Mouse (Mus musculus): ENCODE results near the gene Dusp13.

The Dusp13 gene

DNA sequence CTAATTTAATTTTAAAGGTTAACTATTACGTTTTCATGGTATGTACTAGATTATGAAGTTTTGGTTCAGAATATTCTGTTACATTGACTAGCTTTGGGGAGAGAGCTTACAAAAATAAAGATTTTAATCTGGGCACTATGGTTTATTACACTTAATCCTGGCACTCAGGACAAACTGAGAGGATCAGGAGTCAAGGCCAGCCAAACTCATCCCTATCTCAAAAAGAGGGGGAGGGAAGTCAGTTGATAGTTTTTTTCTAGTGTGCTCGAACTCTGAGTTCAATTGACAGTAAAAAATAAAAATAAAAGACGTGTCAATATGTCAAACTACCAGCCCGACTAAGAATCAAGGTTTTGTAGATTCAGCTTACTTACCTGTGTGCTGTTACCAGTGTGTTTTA lies 2.4 kb upstream of the Dusp13 start:
- no peaks in the 10 kb centered on the region for H3K36me3 ChIP-seq (ENCODE audit: insufficient read depth, low read length)
- H3K27me3 ChIP-seq (ENCODE audit: insufficient read depth, low read length): no peaks in the 10 kb centered on the region
- peaks cover 26% of the 10 kb centered on the region for H3K4me1 ChIP-seq (replicated peaks; ENCODE audit: low read depth, low read length)
- TF ChIP-seq NANOG (IDR thresholded peaks at IDR 0.05; ENCODE audit: borderline replicate concordance, low read length): no peak
- TF ChIP-seq CTCF (conservative IDR thresholded peaks at IDR 0.05; ENCODE audit: low read length): no peak
- TF ChIP-seq POU5F1 (IDR thresholded peaks at IDR 0.05; ENCODE audit: borderline replicate concordance, low read length): no peak
- no peaks in the 10 kb centered on the region for H3K9me3 ChIP-seq (ENCODE audit: low read length)
- no peak overlapping the region for H3K4me3 ChIP-seq (replicated peaks; ENCODE audit: low read length)

- Histone ChIP-seq H3K4me1 (replicated peaks; ENCODE audit: low read depth, low read length) (peaks cover 33% of the 10 kb centered on the region), H3K27me3 (ENCODE audit: insufficient read depth, low read length) (no peaks in the 10 kb centered on the region), H3K4me3 (replicated peaks; ENCODE audit: low read length) (no peak overlapping the region), H3K36me3 (ENCODE audit: insufficient read depth, low read length) (no peaks in the 10 kb centered on the region), H3K9me3 (ENCODE audit: low read length) (no peaks in the 10 kb centered on the region)
- TF ChIP-seq POU5F1 (IDR thresholded peaks at IDR 0.05; ENCODE audit: borderline replicate concordance, low read length) (no peak), NANOG (IDR thresholded peaks at IDR 0.05; ENCODE audit: borderline replicate concordance, low read length) (no peak), CTCF (conservative IDR thresholded peaks at IDR 0.05; ENCODE audit: low read length) (no peak)
Observed at GRCm38 (mm10) chr14:21752411-21752810, 1.4 kb upstream of the Dusp13 start.

DNA sequence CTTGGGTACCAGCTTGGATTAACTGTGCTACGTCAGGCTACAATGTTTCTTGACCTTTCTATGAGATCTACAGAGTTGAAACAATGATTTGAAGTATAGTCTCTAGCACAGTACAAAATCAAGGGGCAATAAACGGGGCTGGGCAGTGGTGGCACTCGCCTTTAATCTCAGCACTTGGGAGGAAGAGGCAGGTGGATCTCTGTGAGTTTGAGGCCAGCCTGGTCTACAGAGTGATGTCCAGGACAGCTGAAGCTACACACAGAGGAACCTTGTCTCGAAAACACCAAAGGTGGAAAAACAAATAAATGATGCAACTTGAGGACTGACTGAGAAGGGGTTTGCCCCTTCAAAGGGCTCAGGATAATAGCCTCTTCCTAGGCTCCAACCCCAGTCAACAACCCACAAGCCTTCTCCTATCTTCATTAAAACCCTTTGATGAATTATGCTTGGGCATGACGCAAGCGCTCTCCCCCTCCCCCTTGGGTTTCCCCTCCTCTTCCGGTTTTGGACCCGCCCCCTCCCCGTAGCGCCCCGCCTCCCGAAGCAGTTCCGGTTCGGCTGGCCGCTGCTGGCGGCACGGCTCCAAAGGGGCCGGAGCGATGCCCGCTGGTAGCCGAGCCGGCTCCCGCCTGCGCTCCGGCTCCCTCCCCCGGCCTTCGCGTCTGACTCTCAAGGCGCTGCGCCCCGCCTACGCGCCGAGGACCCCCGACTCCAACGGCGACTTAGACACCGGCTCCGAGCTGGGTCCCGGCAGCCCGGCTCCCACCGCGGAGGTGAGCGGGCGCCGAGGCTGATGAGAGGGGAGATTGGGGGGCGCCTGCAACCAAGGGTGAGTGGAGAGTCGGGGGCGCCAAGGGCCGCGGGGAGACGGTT lies 737 bp downstream of the Dusp13 start, which contains the start of gene Samd8:
Gene Samd8, plus strand, starts transcription at position 524 of the 873 bp plus-strand sequence.
- Histone ChIP-seq H3K27me3 (ENCODE audit: insufficient read depth, low read length) (no peaks in the 10 kb centered on the region), H3K9me3 (ENCODE audit: low read length) (no peaks in the 10 kb centered on the region), H3K36me3 (ENCODE audit: insufficient read depth, low read length) (no peaks in the 10 kb centered on the region), H3K4me1 (replicated peaks; ENCODE audit: low read depth, low read length) (peaks cover 37% of the 10 kb centered on the region), H3K4me3 (replicated peaks; ENCODE audit: low read length) (peak within 1 kb of the TSS; percentile 99)
- TF ChIP-seq POU5F1 (IDR thresholded peaks at IDR 0.05; ENCODE audit: borderline replicate concordance, low read length) (no peak), NANOG (IDR thresholded peaks at IDR 0.05; ENCODE audit: borderline replicate concordance, low read length) (no peak), CTCF (conservative IDR thresholded peaks at IDR 0.05; ENCODE audit: low read length) (no peak)

DNA sequence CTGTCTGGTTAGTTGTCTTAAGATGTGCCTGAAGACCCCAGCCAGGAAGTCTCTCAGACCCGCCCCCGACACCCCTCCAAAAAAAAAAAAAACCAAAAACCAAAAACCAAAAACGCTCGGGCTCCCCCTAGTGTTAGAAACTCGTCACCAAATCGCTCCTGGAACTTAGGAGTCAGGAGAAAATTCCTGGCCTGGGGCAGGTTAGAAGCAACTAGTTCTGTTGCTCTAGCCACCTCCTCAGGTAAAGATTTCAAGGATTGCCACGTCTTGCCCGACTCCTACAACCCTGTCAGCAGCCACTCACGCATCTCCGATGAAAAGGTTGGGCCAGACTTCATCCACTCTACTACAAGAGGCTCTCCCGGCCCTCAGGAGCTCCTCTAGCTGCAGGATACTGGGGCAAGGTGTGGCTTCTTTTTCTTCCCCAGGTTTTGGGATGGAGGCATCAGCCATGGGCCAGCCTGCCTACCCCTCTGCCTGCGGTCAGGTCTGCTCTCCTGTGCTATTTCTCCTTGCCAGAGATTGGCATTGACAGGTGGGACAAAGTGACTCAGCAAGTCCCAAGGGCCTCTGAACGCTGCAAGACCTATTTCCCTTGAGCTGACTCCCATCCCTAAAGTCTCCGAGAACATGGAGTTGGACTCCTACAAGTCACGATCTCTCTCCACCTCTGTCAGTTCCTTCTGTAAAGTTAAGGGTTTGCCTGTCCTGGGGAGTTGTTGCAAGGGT lies 2.7 kb downstream of the Dusp13 start:
- H3K27me3 ChIP-seq (ENCODE audit: insufficient read depth, low read length): no peaks in the 10 kb centered on the region
- H3K4me1 ChIP-seq (replicated peaks; ENCODE audit: low read depth, low read length): peaks cover 42% of the 10 kb centered on the region
- peak; percentile 53 for TF ChIP-seq CTCF (conservative IDR thresholded peaks at IDR 0.05; ENCODE audit: low read length)
- TF ChIP-seq NANOG (IDR thresholded peaks at IDR 0.05; ENCODE audit: borderline replicate concordance, low read length): no peak
- H3K4me3 ChIP-seq (replicated peaks; ENCODE audit: low read length): peak overlapping the region; percentile 57
- H3K36me3 ChIP-seq (ENCODE audit: insufficient read depth, low read length): no peaks in the 10 kb centered on the region
- no peaks in the 10 kb centered on the region for H3K9me3 ChIP-seq (ENCODE audit: low read length)

DNA sequence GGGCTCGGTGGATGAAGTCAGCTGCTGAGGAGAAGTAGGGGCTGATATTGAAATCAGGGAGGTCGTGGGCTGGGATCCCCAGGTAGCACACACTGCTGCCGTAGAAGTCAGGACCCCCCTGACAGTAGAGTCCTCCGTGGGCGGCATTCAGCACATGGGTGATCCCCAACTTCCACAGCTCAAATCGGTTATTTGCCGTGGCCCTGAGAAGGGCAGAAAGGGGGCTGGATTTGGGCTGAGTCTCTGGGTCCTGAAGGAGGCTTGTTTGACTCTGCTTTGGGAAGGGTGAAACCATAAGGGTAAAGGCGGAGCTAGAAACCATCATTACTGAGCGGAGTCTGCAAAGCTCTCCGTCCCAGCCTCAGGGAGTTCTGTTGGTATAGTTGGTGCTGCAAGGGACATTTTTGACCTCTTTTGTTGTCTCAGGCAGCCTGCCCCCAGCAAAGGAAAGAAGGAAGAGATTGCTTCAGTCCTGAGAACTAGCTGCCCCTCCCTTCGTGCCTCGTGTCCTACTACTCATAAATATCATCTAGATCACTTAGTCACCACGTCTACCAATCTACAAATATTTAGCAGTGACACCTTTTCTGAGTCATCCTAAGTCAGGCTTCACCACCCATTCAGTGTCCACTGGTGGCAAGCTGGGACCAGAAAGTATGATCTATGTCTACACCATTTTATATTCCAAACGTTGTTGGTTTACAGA lies 3.4 kb downstream of the Dusp13 start:
- Histone ChIP-seq H3K36me3 (ENCODE audit: insufficient read depth, low read length) (no peaks in the 10 kb centered on the region), H3K4me3 (replicated peaks; ENCODE audit: low read length) (no peak overlapping the region), H3K27me3 (ENCODE audit: insufficient read depth, low read length) (peaks cover 5% of the 10 kb centered on the region), H3K4me1 (replicated peaks; ENCODE audit: low read depth, low read length) (peaks cover 42% of the 10 kb centered on the region), H3K9me3 (ENCODE audit: low read length) (no peaks in the 10 kb centered on the region)
- TF ChIP-seq NANOG (IDR thresholded peaks at IDR 0.05; ENCODE audit: borderline replicate concordance, low read length) (no peak), CTCF (conservative IDR thresholded peaks at IDR 0.05; ENCODE audit: low read length) (no peak), POU5F1 (IDR thresholded peaks at IDR 0.05; ENCODE audit: borderline replicate concordance, low read length) (no peak)

DNA sequence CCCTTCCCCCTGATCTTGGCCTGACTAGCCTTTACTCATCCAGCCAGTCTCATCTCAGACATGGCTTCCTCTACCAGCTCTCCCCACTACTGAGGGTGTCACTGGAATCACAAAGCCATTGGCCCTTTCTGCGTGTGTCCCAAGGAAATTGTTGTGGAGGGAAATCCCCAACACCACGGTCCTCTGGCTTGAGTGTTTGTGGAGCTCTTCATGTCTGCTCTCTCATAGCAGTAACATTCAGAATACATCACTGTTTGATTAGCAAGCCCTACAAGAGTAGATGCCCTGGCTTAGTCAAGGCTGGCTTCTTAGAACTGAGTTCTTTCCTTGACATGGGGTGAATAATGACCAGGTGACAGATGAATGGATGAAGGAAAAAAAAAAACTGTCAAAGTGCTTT lies 4.1 kb downstream of the Dusp13 start:
- Histone ChIP-seq H3K4me1 (replicated peaks; ENCODE audit: low read depth, low read length) (peaks cover 39% of the 10 kb centered on the region), H3K9me3 (ENCODE audit: low read length) (no peaks in the 10 kb centered on the region), H3K27me3 (ENCODE audit: insufficient read depth, low read length) (peaks cover 7% of the 10 kb centered on the region), H3K36me3 (ENCODE audit: insufficient read depth, low read length) (no peaks in the 10 kb centered on the region), H3K4me3 (replicated peaks; ENCODE audit: low read length) (no peak overlapping the region)
- TF ChIP-seq CTCF (conservative IDR thresholded peaks at IDR 0.05; ENCODE audit: low read length) (no peak), NANOG (IDR thresholded peaks at IDR 0.05; ENCODE audit: borderline replicate concordance, low read length) (no peak), POU5F1 (IDR thresholded peaks at IDR 0.05; ENCODE audit: borderline replicate concordance, low read length) (no peak)

- peaks cover 7% of the 10 kb centered on the region for H3K27me3 ChIP-seq (ENCODE audit: insufficient read depth, low read length)
- TF ChIP-seq POU5F1 (IDR thresholded peaks at IDR 0.05; ENCODE audit: borderline replicate concordance, low read length) (no peak), CTCF (conservative IDR thresholded peaks at IDR 0.05; ENCODE audit: low read length) (no peak), NANOG (IDR thresholded peaks at IDR 0.05; ENCODE audit: borderline replicate concordance, low read length) (no peak)
- no peaks in the 10 kb centered on the region for H3K9me3 ChIP-seq (ENCODE audit: low read length)
Observed at GRCm38 (mm10) chr14:21746251-21746650, 4.7 kb downstream of the Dusp13 start.

DNA sequence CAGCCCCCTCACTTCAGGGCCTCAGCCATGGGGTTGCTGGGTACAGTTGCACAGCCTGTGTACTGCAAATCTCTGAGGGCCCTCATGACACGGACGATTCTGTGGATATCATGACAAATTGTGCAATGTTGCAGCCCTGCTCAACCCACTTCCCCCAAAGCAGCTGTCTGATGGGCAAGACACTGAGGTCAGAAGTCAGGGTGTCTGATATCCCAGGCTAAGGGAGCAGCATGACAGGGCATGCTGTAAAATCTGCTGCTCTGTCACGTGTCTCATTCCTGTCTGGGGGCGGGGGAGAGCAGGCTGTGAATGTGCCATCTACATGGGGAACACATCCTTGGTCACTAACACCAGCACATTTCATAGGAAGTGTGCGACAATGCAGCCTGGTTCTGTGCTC lies 5.8 kb downstream of the Dusp13 start:
- H3K27me3 ChIP-seq (ENCODE audit: insufficient read depth, low read length): peaks cover 16% of the 10 kb centered on the region
- peaks cover 29% of the 10 kb centered on the region for H3K4me1 ChIP-seq (replicated peaks; ENCODE audit: low read depth, low read length)
- TF ChIP-seq POU5F1 (IDR thresholded peaks at IDR 0.05; ENCODE audit: borderline replicate concordance, low read length) (no peak), NANOG (IDR thresholded peaks at IDR 0.05; ENCODE audit: borderline replicate concordance, low read length) (no peak), CTCF (conservative IDR thresholded peaks at IDR 0.05; ENCODE audit: low read length) (no peak)
- H3K36me3 ChIP-seq (ENCODE audit: insufficient read depth, low read length): no peaks in the 10 kb centered on the region
- no peaks in the 10 kb centered on the region for H3K9me3 ChIP-seq (ENCODE audit: low read length)
- 0 out of 2 replicates have a peak overlapping the region, but pooled peaks have one; percentile 10 for H3K4me3 ChIP-seq (replicated peaks; ENCODE audit: low read length)

More at GRCm38 (mm10) chr14:21746251-21746650, 4.7 kb downstream of the Dusp13 start:
- H3K4me3 ChIP-seq (replicated peaks; ENCODE audit: low read length): no peak overlapping the region
- H3K36me3 ChIP-seq (ENCODE audit: insufficient read depth, low read length): no peaks in the 10 kb centered on the region
- peaks cover 33% of the 10 kb centered on the region for H3K4me1 ChIP-seq (replicated peaks; ENCODE audit: low read depth, low read length)
